Mouse (Mus musculus): ENCODE results near the gene Hspa1a. TPM values are rescaled to one million over a fixed set of nuclear protein-coding genes. Genes with fewer than 3 reads are reported as not detected.
"Not testable (repeated sequence)": the region's sequence is repeated elsewhere in the genome, so short reads cannot be mapped to it uniquely, and the experiment has no call there.

Gene Hspa1a
- polyA plus RNA-seq, 1 experiment from 2014 or later = 19.3 TPM

GRCm38 (mm10) chr17:35003022-35003838 lies 31.3 kb upstream of the Hspa1a start:
- no peaks in the 10 kb centered on the region for H3K9me3 ChIP-seq (replicated peaks; ENCODE audit: control insufficient read depth, low read length, poor library complexity, severe bottlenecking)
- peaks cover 22% of the 10 kb centered on the region for H3K36me3 ChIP-seq (ENCODE audit: control insufficient read depth, insufficient read depth, low read length)
- WGBS = 82% methylated on average over 9 of the region's 9 CpGs
- H3K4me2 ChIP-seq (ENCODE audit: low read length) = no peak overlapping the region
- no peak for ATAC-seq
- H3K27ac ChIP-seq (ENCODE audit: low read length) = no peak overlapping the region
- no peak overlapping the region; the same call in 1 of the 2 replicates for H3K9ac ChIP-seq (ENCODE audit: low read depth, low read length)
- H3K4me1 ChIP-seq (ENCODE audit: control insufficient read depth, insufficient read depth, low read length) = peaks cover 19% of the 10 kb centered on the region
- no peaks in the 10 kb centered on the region for H3K27me3 ChIP-seq (ENCODE audit: control insufficient read depth, insufficient read depth, low read depth, low read length)
- no peak overlapping the region for H3K4me3 ChIP-seq (ENCODE audit: low read depth, low read length)

GRCm38 (mm10) chr17:35002153-35002865 lies 30.4 kb upstream of the Hspa1a start:
- Histone ChIP-seq H3K9me3 (replicated peaks; ENCODE audit: control insufficient read depth, low read length, poor library complexity, severe bottlenecking) (no peaks in the 10 kb centered on the region), H3K27ac (ENCODE audit: low read length) (no peak overlapping the region; the same call in 1 of the 2 replicates), H3K27me3 (ENCODE audit: control insufficient read depth, insufficient read depth, low read depth, low read length) (no peaks in the 10 kb centered on the region), H3K36me3 (ENCODE audit: control insufficient read depth, insufficient read depth, low read length) (peaks cover 17% of the 10 kb centered on the region), H3K4me1 (ENCODE audit: control insufficient read depth, insufficient read depth, low read length) (peaks cover 19% of the 10 kb centered on the region), H3K4me3 (ENCODE audit: low read depth, low read length) (peak overlapping the region; percentile 77), H3K9ac (ENCODE audit: low read depth, low read length) (peak overlapping the region; percentile 54), H3K4me2 (ENCODE audit: low read length) (peak overlapping the region; percentile 97)
- WGBS = 10% methylated on average over 12 of the region's 12 CpGs
- no peak for ATAC-seq

GRCm38 (mm10) chr17:35001452-35002152 lies 29.6 kb upstream of the Hspa1a start:
- Histone ChIP-seq H3K27me3 (ENCODE audit: control insufficient read depth, insufficient read depth, low read depth, low read length) (no peaks in the 10 kb centered on the region), H3K9ac (ENCODE audit: low read depth, low read length) (peak overlapping the region; percentile 90), H3K9me3 (replicated peaks; ENCODE audit: control insufficient read depth, low read length, poor library complexity, severe bottlenecking) (no peaks in the 10 kb centered on the region), H3K4me3 (ENCODE audit: low read depth, low read length) (peak overlapping the region; percentile 77), H3K4me2 (ENCODE audit: low read length) (peak overlapping the region; percentile 97), H3K36me3 (ENCODE audit: control insufficient read depth, insufficient read depth, low read length) (peaks cover 14% of the 10 kb centered on the region), H3K27ac (ENCODE audit: low read length) (peak overlapping the region; percentile 95), H3K4me1 (ENCODE audit: control insufficient read depth, insufficient read depth, low read length) (peaks cover 19% of the 10 kb centered on the region)
- no peak; the same call in 1 of the 2 replicates for ATAC-seq
- whole genome bisulfite sequencing = 0% methylated on average over 35 of the region's 35 CpGs

GRCm38 (mm10) chr17:35000717-35001451 lies 28.9 kb upstream of the Hspa1a start, which contains the start of gene Vars:
TSS of gene Vars (plus strand) at chr17:35000987.
- Histone ChIP-seq H3K27me3 (ENCODE audit: control insufficient read depth, insufficient read depth, low read depth, low read length) (no peaks in the 10 kb centered on the region), H3K36me3 (ENCODE audit: control insufficient read depth, insufficient read depth, low read length) (peaks cover 13% of the 10 kb centered on the region), H3K4me1 (ENCODE audit: control insufficient read depth, insufficient read depth, low read length) (peaks cover 19% of the 10 kb centered on the region), H3K27ac (ENCODE audit: low read length) (peak within 1 kb of the TSS; percentile 95), H3K4me3 (ENCODE audit: low read depth, low read length) (peak within 1 kb of the TSS; percentile 77), H3K4me2 (ENCODE audit: low read length) (peak within 1 kb of the TSS; percentile 97), H3K9ac (ENCODE audit: low read depth, low read length) (peak within 1 kb of the TSS; percentile 90), H3K9me3 (replicated peaks; ENCODE audit: control insufficient read depth, low read length, poor library complexity, severe bottlenecking) (no peaks in the 10 kb centered on the region)
- peak; percentile 91 for ATAC-seq
- WGBS = under 1% methylated on average over 69 of the region's 83 CpGs

- Histone ChIP-seq H3K27ac (ENCODE audit: low read length) (peak overlapping the region; percentile 95), H3K4me2 (ENCODE audit: low read length) (peak overlapping the region; percentile 97), H3K9ac (ENCODE audit: low read depth, low read length) (peak overlapping the region; percentile 90), H3K4me3 (ENCODE audit: low read depth, low read length) (peak overlapping the region; percentile 77), H3K4me1 (ENCODE audit: control insufficient read depth, insufficient read depth, low read length) (peaks cover 19% of the 10 kb centered on the region)
- H3K27me3 ChIP-seq (ENCODE audit: control insufficient read depth, insufficient read depth, low read depth, low read length); H3K9me3 ChIP-seq (replicated peaks; ENCODE audit: control insufficient read depth, low read length, poor library complexity, severe bottlenecking); ATAC-seq; H3K36me3 ChIP-seq (ENCODE audit: control insufficient read depth, insufficient read depth, low read length): not testable (repeated sequence)
- WGBS = 26% methylated on average over 29 of the region's 32 CpGs
Observed at GRCm38 (mm10) chr17:34999871-35000716, 28.1 kb upstream of the Hspa1a start.

GRCm38 (mm10) chr17:34998526-34999430 lies 26.8 kb upstream of the Hspa1a start:
- no peak for ATAC-seq
- H3K4me2 ChIP-seq (ENCODE audit: low read length) = no peak overlapping the region
- H3K27ac ChIP-seq (ENCODE audit: low read length) = no peak overlapping the region
- H3K9me3 ChIP-seq (replicated peaks; ENCODE audit: control insufficient read depth, low read length, poor library complexity, severe bottlenecking) = no peaks in the 10 kb centered on the region
- no peak overlapping the region for H3K4me3 ChIP-seq (ENCODE audit: low read depth, low read length)
- H3K27me3 ChIP-seq (ENCODE audit: control insufficient read depth, insufficient read depth, low read depth, low read length) = no peaks in the 10 kb centered on the region
- no peak overlapping the region for H3K9ac ChIP-seq (ENCODE audit: low read depth, low read length)
- no peaks in the 10 kb centered on the region for H3K36me3 ChIP-seq (ENCODE audit: control insufficient read depth, insufficient read depth, low read length)
- H3K4me1 ChIP-seq (ENCODE audit: control insufficient read depth, insufficient read depth, low read length) = peaks cover 19% of the 10 kb centered on the region
- WGBS = 95% methylated on average over 15 of the region's 15 CpGs

GRCm38 (mm10) chr17:34997142-34997483 lies 25.2 kb upstream of the Hspa1a start:
- no peak overlapping the region for H3K9ac ChIP-seq (ENCODE audit: low read depth, low read length)
- H3K4me1 ChIP-seq (ENCODE audit: control insufficient read depth, insufficient read depth, low read length) = peaks cover 5% of the 10 kb centered on the region
- no peak overlapping the region for H3K4me3 ChIP-seq (ENCODE audit: low read depth, low read length)
- H3K36me3 ChIP-seq (ENCODE audit: control insufficient read depth, insufficient read depth, low read length) = no peaks in the 10 kb centered on the region
- no peaks in the 10 kb centered on the region for H3K9me3 ChIP-seq (replicated peaks; ENCODE audit: control insufficient read depth, low read length, poor library complexity, severe bottlenecking)
- no peak overlapping the region for H3K4me2 ChIP-seq (ENCODE audit: low read length)
- 85% methylated on average over 5 of the region's 5 CpGs for WGBS
- no peak for ATAC-seq
- H3K27me3 ChIP-seq (ENCODE audit: control insufficient read depth, insufficient read depth, low read depth, low read length) = no peaks in the 10 kb centered on the region
- H3K27ac ChIP-seq (ENCODE audit: low read length) = no peak overlapping the region
